8 mouse cellular contexts compared by ENCODE assay signal in the genomic region with DNA sequence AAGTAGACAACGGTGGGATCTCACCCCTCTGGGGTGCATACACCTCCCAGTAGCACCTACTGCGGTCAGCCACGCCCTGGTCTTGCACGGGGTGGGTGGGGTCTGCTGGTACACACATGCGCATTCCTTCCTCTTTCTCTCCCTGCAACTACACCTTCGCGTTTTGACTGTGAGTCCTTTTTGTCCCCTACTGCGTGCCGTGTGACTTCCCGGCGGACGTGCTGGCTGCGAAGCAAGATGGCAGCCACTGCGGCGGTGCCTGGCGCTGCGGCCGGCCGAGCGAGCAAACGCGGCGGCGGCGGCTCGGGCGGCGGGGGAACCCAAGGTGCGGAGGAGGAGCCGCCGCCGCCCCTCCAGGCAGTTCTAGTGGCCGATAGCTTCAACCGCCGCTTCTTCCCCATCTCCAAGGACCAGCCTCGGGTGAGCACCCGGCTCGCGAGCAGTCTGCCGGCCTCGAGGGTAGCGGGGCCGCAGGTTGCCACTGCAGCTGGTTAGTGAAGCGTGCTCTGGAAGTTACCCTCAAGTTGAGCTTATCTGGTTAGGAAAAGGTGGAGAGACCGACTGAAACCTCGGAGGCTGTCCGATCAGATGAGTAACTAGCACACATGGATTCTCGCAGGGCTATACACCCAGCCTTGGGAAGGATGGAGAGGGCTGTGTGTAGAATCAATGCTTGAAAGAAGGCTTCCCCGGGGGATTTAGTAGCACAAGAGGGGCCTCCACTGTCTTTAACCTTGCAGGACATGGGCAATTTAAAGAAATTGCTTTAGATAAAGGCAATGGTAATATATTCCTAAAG. TPM values are rescaled to one million over a fixed set of nuclear protein-coding genes. Genes with fewer than 3 reads are reported as not detected.
A peak's percentile ranks its signal among the peaks of the same experiment; 100 is the strongest.
DNase-seq lines count a peak whose midpoint lies in the region; ATAC-seq and TF ChIP-seq lines count a peak whose summit lies in the region.

TSS of gene Eif2b5 (plus strand) at position 141 of the 799 bp plus-strand sequence.

- H3K4me2 ChIP-seq in hindbrain, postnatal 0 days (ENCODE audit: low read depth, low read length), result peak within 1 kb of the TSS; percentile 76

- peak within 1 kb of the TSS; percentile 66 for H3K9ac ChIP-seq in hindbrain, postnatal 0 days (replicated peaks; ENCODE audit: low read length)

- WGBS in hindbrain, postnatal 0 days, result under 1% methylated on average over 49 of the region's 49 CpGs

- peak within 1 kb of the TSS; percentile 99 for H3K4me3 ChIP-seq in gastrocnemius, adult 2 months
- peak within 1 kb of the TSS; percentile 72 for H3K4me3 ChIP-seq in hindbrain, postnatal 0 days (ENCODE audit: low read length)
- peak within 1 kb of the TSS; percentile 87 for H3K4me3 ChIP-seq in left cerebral cortex, adult 2 months

- no peaks in the 10 kb centered on the region; the same call in 1 of the 2 replicates for H3K4me1 ChIP-seq in hindbrain, postnatal 0 days (ENCODE audit: insufficient read depth, low read length)

- H3K36me3 ChIP-seq in hindbrain, postnatal 0 days (ENCODE audit: insufficient read depth, low read length), result peaks cover 28% of the 10 kb centered on the region

- peak; percentile 98 for DNase-seq in ZHBTc4 (ENCODE audit: low read depth, low spot score)
- peak; percentile 94 for DNase-seq in gastrocnemius, adult 2 months
- peak; percentile 94 for DNase-seq in hindbrain, postnatal 0 days (ENCODE audit: low spot score)
- DNase-seq in left cerebral cortex, adult 2 months (ENCODE audit: extremely low spot score in 1 of 2, low spot score in 2 of 2), result peak; percentile 94 to 96
- DNase-seq in right cerebral cortex, adult 2 months (ENCODE audit: low spot score in 2 of 2), result peak; percentile 96 to 99
- peak; percentile 93 for DNase-seq in urinary bladder, postnatal 14 days (ENCODE audit: low spot score)

- no peaks in the 10 kb centered on the region for H3K9me3 ChIP-seq in hindbrain, postnatal 0 days (ENCODE audit: low read length)

- intact Hi-C loops in gastrocnemius, adult 2 months (cut with DNase I), result loop anchor here (5.0 kb wide), 2 partner anchors 48 to 263 kb away; partner anchors contain the start of gene Abcf3
- intact Hi-C loops in left cerebral cortex, adult 2 months (cut with DNase I), result loop anchor here (1.0 to 10.0 kb wide), 3 partner anchors 49 to 696 kb away; partner anchors contain the start of genes Abcf3 and Camk2n2

- TF ChIP-seq CTCF in gastrocnemius, adult 2 months (IDR thresholded peaks at IDR 0.05), result no peak
- 0 out of 2 replicates have a peak, but pooled peaks have one; percentile 3 for TF ChIP-seq CTCF in hindbrain, postnatal 0 days (IDR thresholded peaks at IDR 0.05; ENCODE audit: low read depth)
- TF ChIP-seq CTCF in left cerebral cortex, adult 2 months (IDR thresholded peaks at IDR 0.05), result no peak

- H3K27me3 ChIP-seq in hindbrain, postnatal 0 days (ENCODE audit: insufficient read depth, low read length), result no peaks in the 10 kb centered on the region

- ATAC-seq in common myeloid progenitor, adult 5-6 weeks (replicated peaks; ENCODE audit: low read depth, poor library complexity, severe bottlenecking), result peak; percentile 92
- ATAC-seq in hindbrain, postnatal 0 days, result peak; percentile 93
- ATAC-seq in megakaryocyte, adult 5-6 weeks (ENCODE audit: poor library complexity, severe bottlenecking), result peak; percentile 96

- H3K27ac ChIP-seq in gastrocnemius, adult 2 months, result peak within 1 kb of the TSS; percentile 93
- H3K27ac ChIP-seq in hindbrain, postnatal 0 days, result peak within 1 kb of the TSS; percentile 80
- H3K27ac ChIP-seq in left cerebral cortex, adult 2 months, result peak within 1 kb of the TSS; percentile 86

RNA-seq across cellular contexts. Expression of gene Eif2b5, which starts in this region (rescaled TPM):
- total RNA-seq in common myeloid progenitor, adult 5-6 weeks (2017), result 90.6 and 98.5 TPM in 2 replicates
- total RNA-seq in gastrocnemius, adult 2 months (2021), result 10 to 100 TPM; 55.7 to 62.8 TPM
- 102 and 109 TPM in 2 replicates for total RNA-seq in hindbrain, postnatal 0 days (2014; rRNA removed)
- 80.9 and 81.4 TPM in 2 replicates for polyA plus RNA-seq in hindbrain, postnatal 0 days (2015; fragmentation: Nextera tagmentation; extraction: Ambion mirVana)
- 10 to 100 TPM; 59.2 to 59.6 TPM for total RNA-seq in left cerebral cortex, adult 2 months (2021)
- total RNA-seq in megakaryocyte, adult 5-6 weeks (2015), result 30.1 and 31.6 TPM in 2 replicates
- total RNA-seq in megakaryocyte, adult 5-6 weeks (2017), result 43.1 and 46.1 TPM in 2 replicates

Comparison
In these comparisons a context has a peak if more than half of its experiments do, and no peak if none do; other contexts are left out.
1. Peak in every context shown above with its lines: DNase-seq, ATAC-seq, H3K4me3 ChIP-seq and H3K27ac ChIP-seq.